Mouse (Mus musculus) forebrain, embryonic 11.5 days (tissue): ENCODE data around the gene Mcu. TPM values are rescaled to one million over a fixed set of nuclear protein-coding genes. Genes with fewer than 3 reads are reported as not detected.

ENCODE experiments used
- ATAC-seq: fragments of 200-750 bp; cut with Nextera tagmentation; replicated peaks from 2 replicates; pipeline ENCODE4 v1.8.0; 2017; ENCODE audit warnings: moderate TSS enrichment; ENCODE audit not compliant: low FRiP score
- DNase-seq: peaks from one replicate; pipeline ENCODE4 v3.0.0-alpha.2; 2017; ENCODE audit warnings: low spot score
- H3K27ac ChIP-seq: fragments of 300-500 bp; sonication (generic); 2 replicates; pipeline ENCODE4 v1.5.1; 2014; ENCODE audit warnings: low read depth, low read length
- H3K27me3 ChIP-seq: fragments of 300-500 bp; sonication (generic); 2 replicates; pipeline ENCODE4 v1.6.1; 2014; ENCODE audit warnings: mild to moderate bottlenecking, low read length, mixed read lengths; ENCODE audit not compliant: control insufficient read depth, insufficient read depth
- H3K36me3 ChIP-seq: fragments of 300-500 bp; sonication (generic); 2 replicates; pipeline ENCODE4 v1.6.1; 2014; ENCODE audit warnings: mild to moderate bottlenecking, low read length, moderate library complexity, mixed read lengths; ENCODE audit not compliant: control insufficient read depth, insufficient read depth
- H3K4me1 ChIP-seq: fragments of 300-500 bp; sonication (generic); replicated peaks from 2 replicates; pipeline ENCODE4 v1.6.1; 2014; ENCODE audit warnings: low read length, mixed read lengths; ENCODE audit not compliant: control insufficient read depth, insufficient read depth
- H3K4me2 ChIP-seq: fragments of 300-500 bp; sonication (generic); 2 replicates; pipeline ENCODE4 v1.6.1; 2014; ENCODE audit warnings: low read depth, mild to moderate bottlenecking, low read length, moderate library complexity, mixed read lengths; ENCODE audit not compliant: severe bottlenecking
- H3K4me3 ChIP-seq: fragments of 300-500 bp; sonication (generic); 2 replicates; pipeline ENCODE4 v1.5.1; 2014; ENCODE audit warnings: low read depth, low read length
- H3K9ac ChIP-seq: fragments of 300-500 bp; sonication (generic); 2 replicates; pipeline ENCODE4 v1.6.1; 2014; ENCODE audit warnings: low read length
- H3K9me3 ChIP-seq: fragments of 300-500 bp; sonication (generic); 2 replicates; pipeline ENCODE4 v1.6.1; 2016; ENCODE audit warnings: low read length, mixed read lengths; ENCODE audit not compliant: control insufficient read depth
- WGBS: fragments of 180-500 bp; shearing (Covaris S2); extraction: QIAGEN DNeasy Blood & Tissue Kit; methylation state at CpG from one replicate; pipeline ENCODE4 v1.1.7; 2014; 5-methylcytosine and 5-hydroxymethylcytosine counted together
- polyA plus RNA-seq: library from polyadenylated mRNA; unstranded; fragments of >200 nt; fragmentation: Nextera tagmentation; extraction: Ambion mirVana; gene quantifications from 2 replicates; pipeline ENCODE4 v1.2.1, GENCODE M21; 2014

The Mcu gene
- polyA plus RNA-seq, 1 experiment from 2014 or later = 22.3 TPM

- no peaks in the 10 kb centered on the region for H3K9me3 ChIP-seq
- H3K4me3 ChIP-seq = no peak overlapping the region
- DNase-seq (no peak), ATAC-seq (no peak)
- H3K36me3 ChIP-seq = no peaks in the 10 kb centered on the region
- H3K27ac ChIP-seq = no peak overlapping the region
- H3K4me2 ChIP-seq = no peak overlapping the region
- 0 out of 2 replicates have a peak, but pooled peaks cover 1% of the 10 kb centered on the region for H3K4me1 ChIP-seq
- WGBS = 56% methylated on average over 14 of the region's 14 CpGs
- H3K27me3 ChIP-seq = no peaks in the 10 kb centered on the region
- no peak overlapping the region for H3K9ac ChIP-seq
Measured at GRCm38 (mm10) chr10:59511427-59511963, 105.0 kb downstream of the Mcu start.

- no peaks in the 10 kb centered on the region for H3K27me3 ChIP-seq
- H3K4me1 ChIP-seq = 0 out of 2 replicates have a peak, but pooled peaks cover 1% of the 10 kb centered on the region
- no peaks in the 10 kb centered on the region for H3K9me3 ChIP-seq
- no peak overlapping the region for H3K27ac ChIP-seq
- DNase-seq = no peak
- no peaks in the 10 kb centered on the region for H3K36me3 ChIP-seq
- H3K4me3 ChIP-seq = no peak overlapping the region
- 85% methylated on average over 14 of the region's 14 CpGs for WGBS
- no peak for ATAC-seq
- no peak overlapping the region for H3K9ac ChIP-seq
- no peak overlapping the region for H3K4me2 ChIP-seq
Measured at GRCm38 (mm10) chr10:59510713-59511426, 105.6 kb downstream of the Mcu start.

- Histone ChIP-seq H3K4me2 (no peak overlapping the region), H3K36me3 (no peaks in the 10 kb centered on the region), H3K27me3 (no peaks in the 10 kb centered on the region), H3K9me3 (no peaks in the 10 kb centered on the region), H3K4me1 (0 out of 2 replicates have a peak, but pooled peaks cover 1% of the 10 kb centered on the region), H3K27ac (no peak overlapping the region), H3K9ac (no peak overlapping the region), H3K4me3 (no peak overlapping the region)
- ATAC-seq = no peak
- DNase-seq = no peak
- 88% methylated on average over 4 of the region's 4 CpGs for WGBS
Measured at GRCm38 (mm10) chr10:59509197-59509596, 107.3 kb downstream of the Mcu start.

GRCm38 (mm10) chr10:59506711-59507110 lies 109.8 kb downstream of the Mcu start:
- Histone ChIP-seq H3K4me2 (no peak overlapping the region), H3K27me3 (no peaks in the 10 kb centered on the region), H3K27ac (no peak overlapping the region), H3K4me3 (no peak overlapping the region), H3K9ac (no peak overlapping the region), H3K4me1 (no peaks in the 10 kb centered on the region), H3K9me3 (no peaks in the 10 kb centered on the region), H3K36me3 (no peaks in the 10 kb centered on the region)
- DNase-seq (no peak), ATAC-seq (no peak)
- 89% methylated on average over 5 of the region's 5 CpGs for WGBS

GRCm38 (mm10) chr10:59504291-59504690 lies 112.2 kb downstream of the Mcu start:
- Histone ChIP-seq H3K9me3 (no peaks in the 10 kb centered on the region), H3K4me2 (no peak overlapping the region), H3K4me1 (no peaks in the 10 kb centered on the region), H3K4me3 (no peak overlapping the region), H3K27ac (no peak overlapping the region), H3K9ac (no peak overlapping the region), H3K36me3 (no peaks in the 10 kb centered on the region), H3K27me3 (no peaks in the 10 kb centered on the region)
- 78% methylated on average over 3 of the region's 3 CpGs for WGBS
- ATAC-seq (no peak), DNase-seq (no peak)

GRCm38 (mm10) chr10:59503433-59504210 lies 112.9 kb downstream of the Mcu start:
- H3K36me3 ChIP-seq = no peaks in the 10 kb centered on the region
- no peaks in the 10 kb centered on the region for H3K4me1 ChIP-seq
- no peaks in the 10 kb centered on the region for H3K27me3 ChIP-seq
- no peak overlapping the region for H3K4me2 ChIP-seq
- no peaks in the 10 kb centered on the region for H3K9me3 ChIP-seq
- ATAC-seq = no peak
- DNase-seq = peak; percentile 57
- 0 out of 2 replicates have a peak overlapping the region, but pooled peaks have one; percentile 16 for H3K9ac ChIP-seq
- 0 out of 2 replicates have a peak overlapping the region, but pooled peaks have one; percentile 5 for H3K4me3 ChIP-seq
- no peak overlapping the region for H3K27ac ChIP-seq
- 52% methylated on average over 31 of the region's 31 CpGs for WGBS

GRCm38 (mm10) chr10:59502381-59502780 lies 114.1 kb downstream of the Mcu start:
- Histone ChIP-seq H3K36me3 (no peaks in the 10 kb centered on the region), H3K27ac (no peak overlapping the region), H3K9me3 (no peaks in the 10 kb centered on the region), H3K27me3 (no peaks in the 10 kb centered on the region), H3K4me2 (no peak overlapping the region), H3K9ac (no peak overlapping the region), H3K4me1 (no peaks in the 10 kb centered on the region), H3K4me3 (no peak overlapping the region)
- 78% methylated on average over 12 of the region's 12 CpGs for WGBS
- ATAC-seq (no peak), DNase-seq (no peak)

- Histone ChIP-seq H3K27ac (no peak overlapping the region), H3K27me3 (no peaks in the 10 kb centered on the region), H3K9ac (no peak overlapping the region), H3K4me1 (no peaks in the 10 kb centered on the region), H3K4me3 (no peak overlapping the region), H3K4me2 (no peak overlapping the region), H3K36me3 (no peaks in the 10 kb centered on the region), H3K9me3 (no peaks in the 10 kb centered on the region)
- DNase-seq (no peak), ATAC-seq (no peak)
- WGBS = 91% methylated on average over 9 of the region's 9 CpGs
Measured at GRCm38 (mm10) chr10:59501761-59502160, 114.7 kb downstream of the Mcu start.
